Mouse (Mus musculus) activated CD4-positive, CD25-positive, alpha-beta regulatory T cell, adult 4 months (primary cell): ENCODE measurements around the gene Zbtb37. TPM values are rescaled to one million over a fixed set of nuclear protein-coding genes. Genes with fewer than 3 reads are reported as not detected.

Experiments
- ATAC-seq: one replicate; pipeline ENCODE4 v1.8.0; 2017
- polyA plus RNA-seq, 2 experiments: library from polyadenylated mRNA; unstranded; fragments of 100-300 nt; shearing (Covaris generic); gene quantifications; one replicate each; pipeline ENCODE4 v1.2.1; 2017

Zbtb37 gene
- polyA plus RNA-seq, 2 experiments from 2014 or later: 4.3 to 5.2 TPM

DNA sequence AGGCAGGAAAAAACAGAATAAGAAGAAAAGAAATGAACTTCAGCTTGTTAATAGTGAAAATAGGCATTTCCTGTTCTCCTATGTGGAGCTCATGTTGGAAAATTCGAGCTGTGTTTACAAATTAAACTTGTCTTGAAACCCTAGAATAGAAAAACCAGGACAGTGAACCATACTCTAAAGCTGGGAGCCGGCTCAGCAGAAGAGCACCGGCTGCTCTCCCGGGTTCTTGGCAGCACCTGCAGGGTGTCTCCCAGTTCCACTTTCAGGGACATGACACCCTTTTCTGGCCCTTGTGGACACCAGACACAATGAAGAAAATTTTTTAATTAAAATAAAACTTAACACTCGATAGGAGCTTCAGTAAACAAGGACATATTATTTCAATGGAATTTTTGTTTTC, 66.0 kb downstream of the Zbtb37 start:
- ATAC-seq: no peak

GRCm38 (mm10) chr1:160967268-160967667, 67.4 kb downstream of the Zbtb37 start:
- no peak for ATAC-seq

DNA sequence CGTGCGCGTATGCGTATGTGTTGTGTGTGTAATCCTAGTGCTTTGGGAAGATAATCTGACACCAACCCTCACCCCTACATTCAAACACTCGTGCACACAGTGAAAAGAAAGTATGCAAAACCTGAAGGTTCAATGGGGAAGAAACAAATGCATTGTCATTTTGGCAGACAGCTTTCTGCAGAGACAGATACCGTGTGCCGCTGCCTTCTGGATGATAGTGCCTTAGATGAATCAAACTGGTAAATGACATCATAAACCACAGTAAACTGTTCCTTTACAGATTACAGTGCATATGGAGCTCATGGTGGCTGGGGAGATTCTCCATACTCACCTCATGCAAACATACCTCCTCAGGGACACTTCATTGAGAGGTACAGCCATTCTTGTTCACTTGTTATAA, 71.5 kb downstream of the Zbtb37 start:
- ATAC-seq: no peak

Other genes with a start within 250 kb of the Zbtb37 start
- 100 to 1,000 TPM; 250 to 264 TPM for gene Rabgap1l, start 241.6 kb downstream of the Zbtb37 start, polyA plus RNA-seq
- 10 to 100 TPM; 12.8 to 14.9 TPM for gene Rc3h1, start 128.4 kb downstream of the Zbtb37 start, polyA plus RNA-seq
- 10 to 100 TPM; 11.0 to 12.0 TPM for gene Serpinc1, start 56.3 kb downstream of the Zbtb37 start, polyA plus RNA-seq
- 10 to 100 TPM; 17.3 to 22.9 TPM for gene Dars2, start 35.8 kb upstream of the Zbtb37 start, polyA plus RNA-seq
- gene Cenpl, start 35.9 kb upstream of the Zbtb37 start, polyA plus RNA-seq: 10 to 100 TPM; 28.4 to 29.3 TPM
- gene Klhl20, start 96.7 kb upstream of the Zbtb37 start, polyA plus RNA-seq: 10 to 100 TPM; 24.4 to 33.5 TPM
- not detected for gene Ankrd45, start 107.8 kb upstream of the Zbtb37 start, polyA plus RNA-seq
- under 1 TPM in 1 of 2 experiments, not detected in 1; 0.36 TPM for gene Tex50, start 124.5 kb upstream of the Zbtb37 start, polyA plus RNA-seq
- 100 to 1,000 TPM; 287 to 330 TPM for gene Prdx6, start 216.4 kb upstream of the Zbtb37 start, polyA plus RNA-seq